Mouse (Mus musculus): ENCODE results near the gene Khk. TPM values are rescaled to one million over a fixed set of nuclear protein-coding genes. Genes with fewer than 3 reads are reported as not detected.

The Khk gene
- polyA plus RNA-seq, 1 experiment from 2014 or later, result 10.2 TPM

DNA sequence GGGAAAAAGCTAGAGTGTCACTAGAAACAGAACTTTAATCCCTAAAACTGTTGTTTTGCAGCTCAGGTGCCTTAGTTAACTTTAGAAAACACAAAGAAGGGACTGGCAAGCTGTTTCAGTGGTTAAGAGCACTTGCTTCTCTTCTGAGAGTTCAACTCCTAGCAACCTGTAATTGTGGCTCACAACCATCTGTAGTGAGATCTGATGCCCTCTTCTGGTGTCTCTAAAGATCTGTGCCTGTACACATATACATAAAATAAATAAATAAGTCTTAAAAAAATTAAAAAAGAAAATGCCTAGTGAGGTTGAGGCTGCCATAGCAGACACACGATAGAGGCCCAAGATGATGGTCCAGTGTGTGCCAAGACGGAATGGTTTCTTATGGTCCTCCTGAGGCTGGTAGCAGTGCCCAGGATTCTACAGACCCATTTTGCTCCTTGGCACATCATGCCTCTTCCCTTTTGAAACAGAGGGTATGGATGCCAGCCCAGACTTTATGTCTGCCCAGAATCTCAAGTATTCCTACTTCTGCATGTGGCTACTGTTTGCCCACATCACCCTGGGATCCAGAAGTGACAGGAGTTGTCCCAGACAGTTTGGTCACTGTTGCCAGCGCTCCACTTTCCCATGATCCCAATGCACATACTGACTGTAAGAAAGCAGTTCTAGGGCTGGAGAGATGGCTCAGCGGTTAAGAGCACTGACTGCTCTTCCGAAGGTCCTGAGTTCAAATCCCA is 13.7 kb downstream of the Khk start:
- Histone ChIP-seq H3K79me2 (ENCODE audit: inconsistent target) (no peaks in the 10 kb centered on the region), H3K36me3 (ENCODE audit: inconsistent target) (no peaks in the 10 kb centered on the region), H3K4me3 (ENCODE audit: inconsistent target) (no peak overlapping the region), H3K27ac (no peak overlapping the region)
- 94% methylated on average over 5 of the region's 5 CpGs for WGBS (ENCODE audit: missing documents)

DNA sequence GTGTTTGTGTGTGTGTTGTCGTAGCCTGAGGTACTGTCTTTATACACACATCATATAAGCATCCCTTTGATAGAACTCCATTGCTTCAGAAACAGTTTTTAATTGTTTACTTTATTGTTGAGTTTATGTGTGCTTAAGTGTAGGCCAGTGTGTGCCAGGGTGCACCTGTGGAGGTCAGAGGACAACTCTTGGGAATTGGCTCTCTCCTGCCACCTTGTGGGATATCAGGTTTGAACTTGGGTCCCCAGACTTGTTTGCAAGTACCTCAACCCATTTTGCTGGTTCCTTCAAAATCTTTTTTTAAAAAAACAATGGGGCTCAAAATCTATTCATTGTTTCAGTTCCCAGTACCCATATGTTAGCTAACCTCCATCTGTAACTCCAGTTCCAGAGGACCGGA is 21.8 kb downstream of the Khk start:
- Histone ChIP-seq H3K4me3 (ENCODE audit: inconsistent target) (no peak overlapping the region), H3K36me3 (ENCODE audit: inconsistent target) (no peaks in the 10 kb centered on the region), H3K27ac (no peak overlapping the region), H3K79me2 (ENCODE audit: inconsistent target) (no peaks in the 10 kb centered on the region)
- WGBS (ENCODE audit: missing documents), result 94% methylated on average over 2 of the region's 2 CpGs

DNA sequence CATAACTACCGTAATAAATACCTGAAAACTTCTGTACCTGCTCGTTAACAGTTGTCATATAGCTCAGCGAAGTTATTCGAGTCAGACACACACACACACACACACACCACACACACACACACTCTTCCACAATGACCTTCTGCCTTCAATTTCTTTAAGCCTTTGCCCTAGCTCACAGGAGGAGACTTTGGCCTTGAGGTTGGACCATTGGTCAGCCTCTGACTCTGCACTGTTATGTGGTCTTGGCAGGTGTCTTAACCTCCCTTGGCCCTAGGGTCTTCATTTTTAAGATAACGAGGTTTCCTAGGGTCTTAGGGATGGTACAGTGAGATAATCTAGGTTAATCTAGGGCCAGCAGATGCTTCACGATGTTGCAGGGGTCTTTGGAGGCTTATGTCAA is 23.1 kb downstream of the Khk start:
- 97% methylated on average over 6 of the region's 6 CpGs for WGBS (ENCODE audit: missing documents)
- Histone ChIP-seq H3K79me2 (ENCODE audit: inconsistent target) (no peaks in the 10 kb centered on the region), H3K27ac (no peak overlapping the region), H3K36me3 (ENCODE audit: inconsistent target) (no peaks in the 10 kb centered on the region), H3K4me3 (ENCODE audit: inconsistent target) (no peak overlapping the region)

DNA sequence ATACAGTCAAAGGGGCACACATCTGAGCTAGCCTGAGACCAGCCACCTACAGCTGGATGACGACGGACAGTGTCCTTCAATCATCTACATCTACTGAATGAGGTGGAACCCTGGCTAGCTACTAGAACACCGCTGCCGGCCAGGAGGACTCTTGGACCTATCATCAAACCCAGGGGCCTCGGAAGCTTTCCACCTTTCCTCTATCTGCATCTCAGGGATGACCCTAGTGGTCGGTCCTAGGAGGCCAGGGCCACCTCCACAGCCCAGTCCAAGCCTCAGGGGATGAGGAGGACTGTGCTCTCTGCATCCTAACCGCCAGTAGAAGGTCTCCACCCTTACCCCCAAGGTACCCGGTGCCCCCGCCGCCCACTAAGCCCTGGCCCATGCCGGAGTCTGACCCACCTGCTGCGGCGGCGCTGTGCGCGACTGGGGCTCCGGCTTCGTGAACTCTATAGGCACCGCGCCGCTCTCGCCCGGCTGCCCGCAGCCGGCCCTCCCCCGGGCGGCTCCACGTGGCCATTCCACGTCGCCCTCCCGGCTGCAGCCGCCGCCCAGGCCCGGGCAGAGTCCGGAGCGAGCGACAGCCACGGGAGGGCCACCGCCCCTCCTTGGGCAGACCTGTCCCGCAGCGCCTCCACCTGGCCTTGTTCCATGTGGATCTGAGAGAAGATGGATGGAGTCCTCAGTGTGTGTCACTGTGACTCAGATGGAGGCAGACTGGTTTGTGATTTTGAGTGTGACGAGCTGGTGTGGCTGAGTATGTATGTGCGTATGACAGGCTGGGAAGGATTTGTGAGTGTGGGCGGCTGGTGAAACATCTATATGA is 23.9 kb downstream of the Khk start, which contains the start of gene Cgref1:
Gene Cgref1 (minus strand): TSS at position 636 of the 826 bp plus-strand sequence.
- no peak within 1 kb of the TSS for H3K4me3 ChIP-seq (ENCODE audit: inconsistent target)
- no peak within 1 kb of the TSS for H3K27ac ChIP-seq
- H3K79me2 ChIP-seq (ENCODE audit: inconsistent target), result no peaks in the 10 kb centered on the region; the same call in 1 of the 2 replicates
- 17% methylated on average over 40 of the region's 44 CpGs for WGBS (ENCODE audit: missing documents)
- H3K36me3 ChIP-seq (ENCODE audit: inconsistent target), result no peaks in the 10 kb centered on the region

DNA sequence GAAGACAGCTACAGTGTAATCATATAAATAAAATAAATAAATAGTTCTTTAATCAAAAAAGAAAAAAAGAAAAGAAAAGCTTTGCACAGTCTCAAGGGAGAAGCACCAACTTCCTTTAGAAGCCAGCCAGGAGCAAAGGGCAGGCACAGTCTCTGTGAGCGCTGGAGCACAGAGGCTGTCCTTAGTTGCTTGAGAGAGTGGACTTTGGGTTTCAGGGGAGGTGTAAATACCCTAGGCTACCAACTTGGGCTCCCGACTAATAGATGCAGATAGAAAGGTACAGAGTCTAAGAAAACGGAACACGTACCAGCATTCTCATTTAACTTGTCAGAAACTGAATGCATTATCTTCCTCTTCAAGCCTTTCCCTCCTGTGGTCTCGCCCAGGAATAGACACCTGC is 27.4 kb downstream of the Khk start:
- WGBS (ENCODE audit: missing documents), result 89% methylated on average over 5 of the region's 5 CpGs
- Histone ChIP-seq H3K27ac (no peak overlapping the region), H3K4me3 (ENCODE audit: inconsistent target) (no peak overlapping the region), H3K36me3 (ENCODE audit: inconsistent target) (peaks cover 5% of the 10 kb centered on the region; the same call in 1 of the 2 replicates), H3K79me2 (ENCODE audit: inconsistent target) (no peaks in the 10 kb centered on the region; the same call in 1 of the 2 replicates)

DNA sequence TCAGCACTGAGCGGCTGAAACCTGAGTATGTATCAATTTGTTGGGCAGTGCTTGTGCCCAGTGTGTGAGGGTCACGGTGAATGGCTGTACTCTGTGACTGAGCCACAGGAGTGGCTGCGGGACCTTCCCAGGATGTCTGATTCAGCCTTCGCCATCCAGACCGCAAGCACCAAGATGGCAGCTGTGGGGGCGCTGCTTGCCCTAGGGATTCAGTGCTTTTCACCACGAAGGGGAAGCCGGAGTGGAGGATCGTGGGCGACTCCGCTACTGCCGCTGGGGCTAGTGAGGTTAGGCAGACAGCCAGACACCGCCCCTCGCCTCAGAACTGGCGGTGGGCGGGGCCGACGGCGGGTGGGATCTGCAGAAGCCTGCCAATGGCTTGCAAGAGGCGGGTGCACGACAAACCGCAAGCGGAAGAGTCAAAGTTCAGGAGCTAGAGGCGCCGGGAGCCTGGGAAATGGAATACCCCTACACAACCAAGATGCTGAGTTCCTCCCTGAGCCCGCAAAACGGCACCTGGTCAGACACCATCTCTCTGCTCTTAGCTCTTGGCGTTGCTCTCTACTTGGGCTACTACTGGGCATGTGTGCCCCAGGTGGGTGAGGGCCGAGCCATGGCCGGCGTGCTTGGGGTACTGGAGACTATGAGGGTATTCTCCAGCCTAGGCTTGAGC is 28.6 kb downstream of the Khk start:
- peak overlapping the region; percentile 48 for H3K27ac ChIP-seq
- peak overlapping the region; percentile 73 for H3K4me3 ChIP-seq (ENCODE audit: inconsistent target)
- peaks cover 16% of the 10 kb centered on the region; the same call in 1 of the 2 replicates for H3K36me3 ChIP-seq (ENCODE audit: inconsistent target)
- no peaks in the 10 kb centered on the region; the same call in 1 of the 2 replicates for H3K79me2 ChIP-seq (ENCODE audit: inconsistent target)
- under 1% methylated on average over 30 of the region's 31 CpGs for WGBS (ENCODE audit: missing documents)

DNA sequence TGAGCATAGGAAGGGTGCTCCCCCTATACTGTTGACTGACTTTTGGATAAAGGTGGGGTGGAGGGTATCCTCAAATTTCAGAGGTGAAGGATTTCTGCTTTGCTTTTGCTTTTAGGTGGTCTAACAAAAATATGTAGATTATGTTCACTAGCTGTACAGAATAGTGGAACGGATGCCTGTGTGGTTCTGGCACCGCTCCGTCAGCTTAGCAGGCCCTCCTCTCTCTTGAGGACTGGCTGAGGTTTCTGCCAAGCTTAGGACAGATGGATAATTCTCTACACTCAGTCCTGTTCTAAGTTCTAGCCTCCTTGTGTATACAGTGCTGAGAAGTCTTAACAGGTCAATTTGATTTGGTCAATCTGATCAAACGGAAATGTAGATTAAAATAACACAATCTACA is 29.2 kb downstream of the Khk start:
- H3K79me2 ChIP-seq (ENCODE audit: inconsistent target), result no peaks in the 10 kb centered on the region; the same call in 1 of the 2 replicates
- WGBS (ENCODE audit: missing documents), result 82% methylated on average over 4 of the region's 4 CpGs
- H3K36me3 ChIP-seq (ENCODE audit: inconsistent target), result peaks cover 23% of the 10 kb centered on the region; the same call in 1 of the 2 replicates
- peak overlapping the region; percentile 73 for H3K4me3 ChIP-seq (ENCODE audit: inconsistent target)
- H3K27ac ChIP-seq, result peak overlapping the region; percentile 35; the same call in 1 of the 2 replicates

DNA sequence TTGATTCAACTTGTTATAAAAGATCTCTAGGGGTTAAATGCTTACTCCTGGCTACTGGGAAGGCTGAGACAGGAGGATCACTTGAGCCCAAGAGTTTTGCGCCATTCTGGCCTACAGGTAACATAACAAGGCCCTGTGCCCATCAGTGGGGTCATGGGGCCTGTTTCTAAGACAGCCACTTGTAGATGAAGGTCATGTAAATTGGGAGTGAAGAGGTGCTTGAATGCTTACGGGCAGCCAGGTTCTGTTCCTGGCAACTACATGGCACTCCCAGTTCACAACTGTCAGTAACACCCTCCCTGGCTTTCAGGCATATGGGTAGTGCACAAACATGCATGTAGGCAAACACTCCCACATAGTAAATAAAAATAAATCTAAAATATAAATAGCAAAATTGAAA is 29.7 kb downstream of the Khk start:
- no peaks in the 10 kb centered on the region; the same call in 1 of the 2 replicates for H3K79me2 ChIP-seq (ENCODE audit: inconsistent target)
- WGBS (ENCODE audit: missing documents), result 100% methylated on average over 2 of the region's 2 CpGs
- H3K4me3 ChIP-seq (ENCODE audit: inconsistent target), result no peak overlapping the region
- H3K36me3 ChIP-seq (ENCODE audit: inconsistent target), result peaks cover 28% of the 10 kb centered on the region
- no peak overlapping the region for H3K27ac ChIP-seq

DNA sequence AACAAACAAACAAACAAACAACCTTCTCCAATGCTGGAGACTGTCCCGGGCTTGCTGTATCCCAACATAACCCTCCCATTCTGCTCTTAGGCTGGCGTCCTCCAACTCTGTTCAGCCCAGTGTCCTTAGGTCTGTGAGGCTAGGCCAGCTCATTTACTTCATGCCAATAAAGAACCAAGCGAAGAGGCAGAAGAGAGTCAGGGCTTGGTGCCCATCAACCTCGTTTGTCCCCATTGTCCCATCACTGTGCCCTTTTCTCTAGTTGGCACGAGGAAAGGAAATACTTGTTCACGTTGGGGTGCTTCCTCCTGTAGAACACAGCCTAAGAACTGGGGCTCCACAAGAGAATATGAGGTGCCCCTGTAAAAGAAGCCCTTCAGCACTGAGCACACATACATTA is 30.5 kb downstream of the Khk start:
- Histone ChIP-seq H3K79me2 (ENCODE audit: inconsistent target) (no peaks in the 10 kb centered on the region; the same call in 1 of the 2 replicates), H3K4me3 (ENCODE audit: inconsistent target) (no peak overlapping the region), H3K36me3 (ENCODE audit: inconsistent target) (peaks cover 30% of the 10 kb centered on the region), H3K27ac (no peak overlapping the region)
- 89% methylated on average over 6 of the region's 6 CpGs for WGBS (ENCODE audit: missing documents)

DNA sequence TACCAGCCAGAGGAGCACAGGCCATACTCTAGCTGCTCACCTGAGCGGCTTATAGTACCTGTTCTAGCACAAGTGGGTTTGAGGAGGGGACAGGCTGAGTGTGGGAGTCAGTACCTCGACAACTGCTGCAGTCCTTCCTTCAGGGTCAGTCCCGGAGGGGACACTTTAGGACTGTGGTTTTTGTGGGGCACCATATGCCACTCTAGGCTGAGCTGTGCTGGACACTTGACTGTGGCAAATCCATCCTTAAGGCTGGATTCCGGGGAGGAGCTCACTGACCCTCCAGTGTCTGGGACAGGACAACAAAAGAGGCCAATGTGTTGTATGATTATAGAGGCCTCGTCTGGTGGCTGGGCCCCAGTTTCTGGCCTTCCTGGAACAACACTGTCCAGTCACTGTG is 31.3 kb downstream of the Khk start:
- no peak overlapping the region for H3K27ac ChIP-seq
- 88% methylated on average over 5 of the region's 5 CpGs for WGBS (ENCODE audit: missing documents)
- no peak overlapping the region for H3K4me3 ChIP-seq (ENCODE audit: inconsistent target)
- peaks cover 32% of the 10 kb centered on the region for H3K36me3 ChIP-seq (ENCODE audit: inconsistent target)
- peaks cover 3% of the 10 kb centered on the region for H3K79me2 ChIP-seq (ENCODE audit: inconsistent target)

DNA sequence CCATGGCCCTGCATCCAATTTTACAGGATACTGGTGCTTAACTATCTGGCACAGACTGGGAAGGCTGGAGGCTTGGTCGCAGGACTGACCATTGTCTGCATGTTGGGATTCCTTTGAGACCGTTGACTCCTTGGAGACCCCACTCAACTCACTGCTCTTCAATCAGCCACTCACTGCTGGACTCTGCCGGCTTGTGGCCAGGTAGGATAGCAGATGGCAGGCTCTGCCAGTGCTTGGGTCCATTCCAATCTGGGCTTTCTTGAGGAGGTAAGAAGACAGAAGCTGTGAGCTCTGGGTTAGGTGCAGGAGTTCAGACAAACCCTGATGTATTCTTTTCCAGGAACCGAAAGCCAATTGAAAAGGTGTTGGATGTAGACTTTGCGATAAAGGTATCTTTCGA is 32.8 kb downstream of the Khk start:
- Histone ChIP-seq H3K4me3 (ENCODE audit: inconsistent target) (no peak overlapping the region), H3K27ac (no peak overlapping the region), H3K36me3 (ENCODE audit: inconsistent target) (peaks cover 43% of the 10 kb centered on the region), H3K79me2 (ENCODE audit: inconsistent target) (peaks cover 18% of the 10 kb centered on the region)
- WGBS (ENCODE audit: missing documents), result over 99% methylated on average over 6 of the region's 6 CpGs

DNA sequence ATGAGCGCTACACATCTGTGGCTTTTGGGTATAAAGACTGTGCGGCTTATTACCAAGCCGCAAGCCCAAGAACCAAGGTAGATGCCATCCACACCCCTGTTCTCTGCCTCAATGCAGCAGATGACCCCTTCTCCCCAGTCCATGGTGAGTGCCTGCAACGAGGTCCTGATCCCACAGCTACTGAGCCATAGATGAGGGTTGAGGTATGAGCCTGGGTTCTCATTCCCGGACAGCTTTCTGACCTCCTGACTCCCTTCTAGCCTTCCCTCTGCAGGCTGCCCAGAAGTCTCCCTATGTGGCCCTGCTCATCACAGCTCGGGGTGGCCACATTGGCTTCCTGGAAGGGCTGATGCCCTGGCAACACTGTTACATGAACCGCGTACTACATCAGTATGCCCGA is 33.3 kb downstream of the Khk start:
- H3K36me3 ChIP-seq (ENCODE audit: inconsistent target), result peaks cover 43% of the 10 kb centered on the region
- no peak overlapping the region for H3K4me3 ChIP-seq (ENCODE audit: inconsistent target)
- H3K79me2 ChIP-seq (ENCODE audit: inconsistent target), result peaks cover 23% of the 10 kb centered on the region
- H3K27ac ChIP-seq, result no peak overlapping the region
- 95% methylated on average over 9 of the region's 9 CpGs for WGBS (ENCODE audit: missing documents)

DNA sequence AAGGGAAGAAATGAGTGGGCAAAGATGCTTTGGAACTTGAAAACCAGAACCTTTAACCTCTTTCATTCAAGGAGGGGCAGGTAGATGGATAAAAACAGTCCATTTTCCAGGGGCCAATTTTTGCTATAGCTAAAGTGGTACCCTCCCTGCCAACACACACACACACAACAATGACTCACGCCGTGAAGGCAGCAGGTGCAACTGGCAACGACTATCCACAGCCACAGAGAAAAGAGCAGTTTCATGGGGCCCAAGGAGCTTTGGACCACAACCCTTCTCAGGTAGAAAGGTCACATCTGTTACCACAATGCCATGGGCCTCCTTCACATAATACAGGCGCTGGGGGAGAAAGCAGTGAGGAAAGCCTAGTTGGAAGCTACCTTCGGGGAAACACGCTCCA is 34.5 kb downstream of the Khk start:
- WGBS (ENCODE audit: missing documents), result 98% methylated on average over 6 of the region's 6 CpGs

DNA sequence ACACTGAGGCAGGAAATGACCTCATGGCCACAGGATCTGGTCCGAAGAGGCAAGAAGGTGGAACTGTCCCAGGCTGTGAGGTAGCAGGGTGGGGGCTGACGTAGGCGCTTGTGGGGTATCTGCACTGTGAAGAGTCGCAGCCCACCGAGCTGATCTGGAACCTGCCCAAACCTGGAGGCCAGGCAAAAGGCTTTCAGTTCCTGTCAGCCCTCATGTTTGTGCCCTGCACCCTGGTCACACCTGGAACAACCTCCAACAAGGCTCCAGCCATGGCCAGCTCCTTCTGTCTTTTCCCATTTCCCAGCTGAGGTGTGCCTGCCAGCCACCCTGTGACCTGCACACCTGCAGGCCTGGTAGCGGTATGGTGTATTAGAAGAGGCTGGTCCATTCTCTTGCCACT is 36.7 kb downstream of the Khk start:
- H3K36me3 ChIP-seq (ENCODE audit: inconsistent target), result peaks cover 43% of the 10 kb centered on the region
- peaks cover 27% of the 10 kb centered on the region for H3K79me2 ChIP-seq (ENCODE audit: inconsistent target)
- no peak overlapping the region for H3K4me3 ChIP-seq (ENCODE audit: inconsistent target)
- no peak overlapping the region for H3K27ac ChIP-seq
- 78% methylated on average over 6 of the region's 6 CpGs for WGBS (ENCODE audit: missing documents)

More for the DNA sequence above, 34.5 kb downstream of the Khk start:
- H3K4me3 ChIP-seq (ENCODE audit: inconsistent target), result no peak overlapping the region
- peaks cover 27% of the 10 kb centered on the region for H3K79me2 ChIP-seq (ENCODE audit: inconsistent target)
- H3K27ac ChIP-seq, result no peak overlapping the region
- H3K36me3 ChIP-seq (ENCODE audit: inconsistent target), result peaks cover 43% of the 10 kb centered on the region

Data from macrophage (primary cell).